Mouse (Mus musculus) heart, postnatal 4 days (tissue): ENCODE results near the gene Rplp2. TPM values are rescaled to one million over a fixed set of nuclear protein-coding genes. Genes with fewer than 3 reads are reported as not detected.
"Not testable (repeated sequence)": the region's sequence is repeated elsewhere in the genome, so short reads cannot be mapped to it uniquely, and the experiment has no call there.

ENCODE experiments used
- DNase-seq: peaks from one replicate; pipeline ENCODE4 v3.0.0; 2021
- total RNA-seq, 2 experiments: library from RNA; stranded (reverse); gene quantifications; 2 replicates each; pipeline ENCODE4 v1.2.3; 2021

The Rplp2 gene
- 1,000 to 10,000 TPM; 1,146 to 1,184 TPM for total RNA-seq

DNA sequence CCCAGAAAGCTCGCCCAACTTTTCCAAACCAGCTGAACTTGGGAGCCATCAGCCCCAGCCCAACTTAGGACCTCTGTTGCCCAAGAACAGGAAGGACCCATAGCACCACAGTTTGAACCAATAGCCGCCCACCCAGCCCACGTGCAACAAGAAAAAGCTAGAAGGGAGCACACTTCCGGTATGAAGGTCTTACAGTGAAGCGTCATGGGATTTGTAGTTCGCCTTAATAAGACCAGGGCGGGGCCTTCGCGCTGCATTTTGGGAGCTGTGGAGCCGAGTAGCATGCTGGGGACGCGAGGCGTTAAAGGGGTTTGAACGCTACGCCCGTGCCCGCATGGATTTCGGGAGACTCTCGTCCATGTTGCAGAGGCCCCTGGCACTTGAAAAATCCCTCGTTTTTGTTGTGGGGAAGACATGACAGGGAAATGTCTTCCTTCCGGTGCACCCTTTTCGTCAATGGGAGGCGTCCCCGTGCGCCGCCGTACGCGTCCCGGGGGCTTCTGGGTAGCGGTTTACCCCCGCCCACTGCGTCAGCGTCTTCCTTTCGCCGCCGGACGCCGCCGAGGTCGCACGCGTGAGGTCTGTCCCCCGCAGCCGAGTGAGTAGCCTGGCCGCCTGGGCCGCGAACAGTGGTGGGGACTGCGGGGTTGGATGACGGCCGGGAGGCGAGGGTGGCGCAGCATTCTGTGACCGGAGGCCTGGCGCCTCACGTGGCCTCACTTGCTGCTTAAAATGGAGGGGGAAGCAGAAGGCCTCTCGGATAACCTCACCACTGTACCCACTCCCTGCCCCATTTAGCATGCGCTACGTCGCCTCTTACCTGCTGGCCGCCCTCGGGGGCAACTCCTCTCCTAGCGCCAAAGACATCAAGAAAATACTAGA is at the start of gene Rplp2:
Gene Rplp2 (plus strand): TSS at position 261 of the 882 bp plus-strand sequence.
- peak; percentile 94 for DNase-seq

DNA sequence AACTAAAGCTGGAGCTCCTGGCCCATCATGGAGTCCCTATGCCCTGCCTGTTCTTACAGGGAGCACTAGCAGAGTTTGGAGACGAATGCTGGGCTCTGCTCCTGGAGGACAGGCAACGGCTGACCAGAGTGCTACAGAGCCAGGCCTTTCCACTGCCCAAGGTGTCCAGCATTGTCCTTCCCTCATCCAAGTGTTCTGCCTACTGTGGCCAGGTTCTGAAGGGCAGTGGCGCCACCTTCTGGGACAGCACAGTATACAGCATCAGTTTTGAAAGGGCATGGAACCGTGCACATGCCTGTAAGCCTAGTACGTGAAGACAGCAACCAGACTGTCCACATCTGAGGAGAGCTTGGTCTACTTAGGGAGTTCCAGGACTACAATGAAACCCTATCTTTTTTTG is 43.9 kb upstream of the Rplp2 start:
- peak; percentile 71 for DNase-seq

- DNase-seq, result no peak
Observed at GRCm38 (mm10) chr7:141405466-141405865, 41.7 kb upstream of the Rplp2 start.

GRCm38 (mm10) chr7:141407670-141408069 is 39.5 kb upstream of the Rplp2 start:
- DNase-seq, result not testable (repeated sequence)

DNA sequence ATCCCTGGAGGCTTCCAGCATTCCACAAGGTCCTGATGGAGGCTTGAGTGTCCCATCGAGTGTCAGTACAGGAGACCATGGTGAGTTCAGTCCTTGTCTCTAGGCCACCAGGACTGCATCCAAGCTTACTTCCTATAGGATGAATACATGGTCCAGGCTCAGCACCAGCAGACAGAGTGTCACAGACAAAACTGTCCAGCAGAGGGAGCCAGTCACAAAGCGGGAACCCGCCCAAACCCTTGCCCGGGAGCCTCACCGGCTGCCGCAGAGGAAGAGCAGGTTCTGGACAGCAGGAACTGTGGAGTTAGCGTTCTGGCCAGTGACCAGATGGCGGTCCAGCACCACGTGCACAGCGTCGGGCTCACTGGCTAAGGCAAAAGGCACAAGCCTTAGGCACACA is 38.3 kb upstream of the Rplp2 start:
- peak; percentile 93 for DNase-seq

DNA sequence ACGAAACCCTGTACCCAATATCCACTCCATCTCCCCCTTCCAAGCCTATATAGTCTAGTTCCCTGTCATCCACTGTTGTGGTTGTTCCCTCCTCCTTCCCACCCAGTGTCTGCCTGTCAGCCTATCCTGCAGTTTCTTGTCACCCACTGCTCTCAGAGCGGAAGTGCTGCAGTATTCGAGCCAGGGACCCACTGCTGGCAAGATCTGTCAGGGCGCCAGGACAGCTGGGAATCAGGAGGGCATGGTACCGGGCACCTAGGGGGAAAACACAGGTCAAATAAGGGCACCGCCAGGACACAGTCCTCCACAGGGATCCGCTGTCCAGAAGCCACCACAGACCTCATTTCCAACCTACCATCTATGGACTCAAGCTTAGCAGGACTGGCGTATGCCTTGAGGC is 36.5 kb upstream of the Rplp2 start:
- no peak for DNase-seq

DNA sequence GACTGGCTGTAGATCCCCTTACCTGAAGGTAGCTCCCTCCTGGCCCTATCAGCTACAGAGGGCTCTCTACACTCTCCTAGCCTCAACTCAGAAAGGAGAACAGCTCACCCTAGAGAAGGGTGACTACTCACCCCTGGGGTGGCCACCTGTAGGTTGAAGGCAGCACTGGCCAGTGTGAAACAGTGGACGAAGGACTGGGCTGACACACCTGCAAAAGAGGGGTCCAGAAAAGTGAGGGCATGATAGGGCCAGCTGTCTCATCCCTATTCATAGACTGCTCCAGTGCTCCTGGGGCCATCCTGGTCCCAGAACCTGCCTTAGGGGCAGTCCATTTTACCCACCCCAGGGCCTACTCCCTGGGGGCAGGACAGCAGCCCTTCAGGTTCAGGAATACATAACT is 35.5 kb upstream of the Rplp2 start:
- no peak for DNase-seq

- DNase-seq, result no peak
Observed at GRCm38 (mm10) chr7:141413331-141413730, 33.8 kb upstream of the Rplp2 start.

GRCm38 (mm10) chr7:141413809-141414584 is 33.2 kb upstream of the Rplp2 start, which contains the start of gene Gatd1:
Gene Gatd1, minus strand, starts transcription at chr7:141414136.
- peak; percentile 100 for DNase-seq

DNA sequence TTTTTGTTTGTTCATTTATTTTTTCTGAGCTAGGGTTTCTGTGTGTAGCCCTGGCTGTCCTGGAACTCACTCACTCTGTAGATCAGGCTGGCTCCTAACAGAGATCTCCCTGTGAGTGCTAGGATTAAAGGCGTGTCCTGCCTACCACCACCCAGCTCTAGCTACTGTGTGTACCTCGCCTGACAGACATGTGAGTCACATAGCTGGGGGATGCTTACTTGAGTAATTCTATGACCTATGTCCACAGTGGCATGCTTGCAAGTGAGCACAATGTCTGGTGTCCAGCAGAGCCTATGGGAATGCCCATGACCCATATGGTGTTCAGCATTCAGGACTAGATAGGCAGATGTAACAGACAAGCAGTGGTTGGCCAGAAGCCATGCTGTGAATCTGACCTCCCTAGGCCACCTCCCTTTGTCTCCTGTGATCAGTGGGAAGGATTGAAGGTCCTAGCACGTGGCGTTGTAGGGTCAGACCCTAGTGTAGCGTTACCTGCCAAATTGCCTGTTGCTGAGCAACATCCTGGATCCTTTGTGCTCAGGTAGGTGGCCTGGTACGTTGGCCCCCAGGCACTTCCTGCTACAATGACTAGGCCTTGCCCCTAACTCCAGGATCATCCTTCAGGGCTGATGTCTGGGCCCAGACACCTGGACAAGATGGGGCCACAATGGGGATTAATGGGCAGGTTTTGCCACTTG is 30.9 kb upstream of the Rplp2 start:
- DNase-seq, result no peak

DNA sequence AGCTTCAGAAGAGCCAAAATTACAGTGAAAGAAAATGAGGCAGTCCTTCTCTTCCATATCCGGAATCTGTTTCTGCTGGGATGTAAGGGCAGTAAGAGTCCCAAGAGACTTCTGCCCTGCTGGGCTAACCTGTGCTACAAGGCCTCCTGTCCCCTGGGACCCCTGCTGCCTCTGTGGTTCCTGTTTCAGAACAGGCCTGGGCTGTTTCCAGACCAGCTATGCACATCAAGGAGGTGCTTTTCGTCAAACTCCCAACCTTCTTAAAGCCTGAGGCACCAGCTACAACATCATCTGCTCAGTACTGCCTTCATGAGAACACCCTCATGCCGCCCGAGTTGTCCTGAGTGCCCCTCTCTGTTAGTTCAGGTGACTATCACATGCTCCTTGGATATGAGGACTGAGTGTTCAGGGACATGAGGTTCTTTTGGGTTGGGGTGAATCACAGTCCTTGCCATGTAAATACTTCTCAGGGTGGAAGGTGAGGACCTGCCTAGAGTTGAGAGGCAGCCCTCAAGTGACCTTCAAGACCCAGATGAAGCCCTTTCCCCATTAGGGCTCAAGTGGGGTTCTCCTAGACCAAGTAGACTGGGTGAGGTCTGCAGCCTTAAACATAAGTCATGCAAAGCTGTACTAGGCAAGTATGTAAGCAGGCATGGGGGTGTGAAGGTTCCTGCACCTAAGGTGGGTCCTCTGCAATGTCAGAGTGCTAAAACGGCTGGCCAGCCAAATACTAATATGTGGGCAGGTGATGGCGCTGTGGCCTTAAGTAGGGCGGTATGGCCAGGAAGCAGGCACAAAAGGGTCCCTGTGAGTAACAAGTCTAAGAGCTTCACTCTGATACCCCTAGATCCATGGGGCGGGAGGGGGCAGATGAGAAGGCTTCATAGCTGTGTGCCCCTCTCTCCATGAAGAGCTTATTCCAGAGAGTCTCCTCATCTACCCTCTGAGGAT is 29.2 kb upstream of the Rplp2 start:
- no peak for DNase-seq

- no peak for DNase-seq
Observed at GRCm38 (mm10) chr7:141418970-141419369, 28.2 kb upstream of the Rplp2 start.

DNA sequence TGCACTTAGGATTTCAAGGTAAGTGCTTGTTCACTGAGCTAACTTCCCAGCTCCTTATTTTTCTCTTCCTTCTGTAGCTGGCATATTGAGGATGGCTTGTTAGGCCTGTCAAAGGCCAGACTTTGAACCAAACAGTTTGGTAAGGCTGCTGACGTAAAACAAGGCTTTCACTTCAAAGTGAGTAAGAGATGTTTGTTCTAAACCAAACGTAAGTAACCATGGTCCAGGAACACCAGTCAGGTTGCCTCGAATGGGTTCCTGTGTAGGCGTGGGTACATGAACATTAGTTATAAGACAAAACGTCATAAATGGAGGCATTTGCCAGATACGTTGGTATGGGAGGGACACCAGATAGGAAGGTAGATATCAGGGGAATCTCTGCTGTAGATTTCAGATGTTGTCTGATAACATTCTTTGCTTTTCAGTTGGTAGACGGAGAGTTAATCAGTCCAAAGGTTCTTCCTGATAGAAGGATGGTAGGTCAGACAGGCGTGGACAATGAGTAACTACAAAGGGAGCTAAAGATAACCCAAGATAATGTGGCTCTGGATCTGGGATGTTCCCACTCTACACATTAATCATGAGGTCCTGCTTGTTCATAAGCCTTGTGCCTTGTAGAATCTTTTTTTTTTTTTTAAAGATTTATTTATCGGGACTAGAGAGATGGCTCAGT is 27.0 kb upstream of the Rplp2 start:
- DNase-seq, result no peak

GRCm38 (mm10) chr7:141423811-141424210 is 23.4 kb upstream of the Rplp2 start:
- DNase-seq, result no peak

- no peak for DNase-seq
Observed at GRCm38 (mm10) chr7:141426948-141427730, 20.0 kb upstream of the Rplp2 start.

DNA sequence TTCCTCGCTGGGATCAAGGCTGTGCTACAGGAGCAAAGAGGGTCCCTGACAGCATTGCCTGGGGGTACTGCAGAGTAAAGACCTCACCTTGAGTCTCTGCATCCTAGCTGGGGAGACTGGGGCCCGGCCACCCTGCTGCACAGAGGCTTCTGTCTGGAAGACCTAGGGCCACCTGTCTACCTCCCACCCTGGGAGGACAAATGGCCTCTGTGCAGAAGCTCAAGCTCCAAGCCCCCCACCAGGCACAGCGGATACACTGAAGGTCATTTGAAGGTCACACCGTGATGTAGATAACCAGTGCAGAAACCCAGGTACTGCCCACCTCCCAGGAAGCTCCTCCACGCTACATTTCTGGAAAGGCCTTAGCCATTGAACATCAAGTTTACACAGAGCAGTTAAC is 18.5 kb upstream of the Rplp2 start:
- DNase-seq, result no peak

DNA sequence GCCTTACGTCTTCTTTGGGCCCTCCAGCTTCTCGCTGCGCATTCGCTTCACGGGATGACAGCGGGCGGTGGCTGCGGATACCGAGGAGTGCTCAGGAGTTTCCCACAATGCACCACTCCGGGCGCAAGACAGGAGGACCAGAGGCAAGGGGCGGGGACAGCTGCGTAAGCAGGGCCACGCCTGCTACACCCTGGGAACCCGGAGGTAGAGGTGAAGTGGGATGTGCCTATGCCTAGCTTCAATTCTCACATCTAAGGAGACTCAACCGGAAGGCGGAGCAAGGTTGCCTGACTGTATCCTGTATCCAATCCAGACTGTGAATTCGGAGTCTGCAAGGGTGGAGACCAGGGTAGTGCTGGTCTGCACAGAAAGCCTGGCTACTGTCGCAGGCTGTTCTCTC is 17.9 kb upstream of the Rplp2 start, which contains the start of gene Cend1:
Gene Cend1 (minus strand): TSS at position 182 of the 400 bp plus-strand sequence.
- DNase-seq, result peak; percentile 50

GRCm38 (mm10) chr7:141429840-141430584 is 17.2 kb upstream of the Rplp2 start:
- DNase-seq, result peak; percentile 33

DNA sequence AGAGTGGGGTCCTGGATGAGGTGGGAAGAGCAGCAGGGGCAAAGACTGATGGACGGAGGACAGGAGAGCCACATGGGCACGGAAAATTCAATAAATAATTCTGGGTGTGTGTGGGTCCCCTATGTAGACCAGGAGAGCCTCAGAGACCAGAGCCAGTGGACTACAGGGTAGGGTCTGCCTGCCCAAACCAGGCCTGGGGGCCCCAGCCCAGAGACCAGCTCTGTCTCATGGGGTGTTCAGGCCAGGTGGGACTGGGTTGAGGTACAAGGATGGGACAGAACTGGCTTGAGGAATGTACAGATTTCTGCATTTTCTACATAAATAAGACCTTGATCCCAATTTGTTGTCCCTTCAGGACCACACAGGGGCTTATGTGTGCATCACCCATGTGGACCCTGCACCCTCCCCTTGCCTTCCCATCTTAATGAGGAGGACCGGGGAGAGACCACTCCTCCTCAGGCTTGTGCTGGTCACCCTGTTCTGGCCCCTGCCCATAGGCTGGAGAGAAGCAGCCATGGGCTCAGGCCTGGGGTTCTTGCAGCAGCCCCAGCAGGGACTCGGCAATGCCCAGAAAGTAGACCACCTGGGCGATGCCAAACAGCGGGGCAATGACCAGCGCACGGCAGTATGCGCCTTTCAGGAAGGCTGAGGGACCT is 16.5 kb upstream of the Rplp2 start:
- no peak for DNase-seq
